10 mouse cellular contexts compared by ENCODE assay signal in the genomic region with DNA sequence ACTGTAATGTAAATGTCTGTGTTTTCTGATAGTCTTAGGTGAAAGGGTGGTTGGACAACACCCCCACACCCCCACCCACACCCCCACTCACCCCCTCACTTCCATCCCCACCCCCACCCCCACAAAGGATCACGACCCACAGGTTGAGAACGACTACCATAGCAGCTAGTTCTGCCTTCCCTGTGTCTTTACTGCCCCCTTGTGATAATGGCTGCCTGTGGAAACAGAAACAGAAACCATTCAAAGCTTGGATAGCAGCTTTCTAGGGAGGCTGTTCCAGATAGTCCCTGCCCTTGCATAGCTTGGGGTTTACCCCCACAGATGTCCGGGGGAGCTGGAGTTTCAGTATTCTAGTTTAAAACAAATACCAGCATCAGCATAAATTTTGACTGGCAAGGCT. TPM values are rescaled to one million over a fixed set of nuclear protein-coding genes. Genes with fewer than 3 reads are reported as not detected.
DNase-seq lines count a peak whose midpoint lies in the region; ATAC-seq lines count a peak whose summit lies in the region.
"Had no signal": no experiment of that assay in that cellular context is flagged by ENCODE, and none has a peak within 500 bp of the region (broad histone marks: within the 10 kb centered on the region; RNA-seq: fewer than 3 reads in every experiment).

No protein-coding gene starts in this region.

- H3K9ac ChIP-seq in heart, embryonic 12.5 days: no peak overlapping the region
- H3K9ac ChIP-seq: heart, embryonic 13.5 days; midbrain, embryonic 12.5 days had no signal

- no peaks in the 10 kb centered on the region for H3K36me3 ChIP-seq in heart, embryonic 12.5 days
- H3K36me3 ChIP-seq: heart, embryonic 13.5 days; midbrain, embryonic 12.5 days had no signal

- H3K27me3 ChIP-seq in heart, embryonic 12.5 days (replicated peaks): no peaks in the 10 kb centered on the region
- H3K27me3 ChIP-seq: heart, embryonic 13.5 days; midbrain, embryonic 12.5 days had no signal

- H3K4me1 ChIP-seq in heart, embryonic 12.5 days (replicated peaks): no peaks in the 10 kb centered on the region
- H3K4me1 ChIP-seq: heart, embryonic 13.5 days; midbrain, embryonic 12.5 days had no signal

- WGBS in heart, embryonic 12.5 days: 18% methylated on average over 3 of the region's 3 CpGs

- no peak overlapping the region for H3K27ac ChIP-seq in heart, embryonic 12.5 days (ENCODE audit: poor library complexity, severe bottlenecking)
- H3K27ac ChIP-seq: heart, embryonic 13.5 days; midbrain, embryonic 12.5 days had no signal

- no peak overlapping the region for H3K4me2 ChIP-seq in heart, embryonic 12.5 days
- H3K4me2 ChIP-seq: heart, embryonic 13.5 days; midbrain, embryonic 12.5 days had no signal

- H3K9me3 ChIP-seq in heart, embryonic 12.5 days (replicated peaks): no peaks in the 10 kb centered on the region
- H3K9me3 ChIP-seq: heart, embryonic 13.5 days; midbrain, embryonic 12.5 days had no signal

- peak; percentile 25 to 57 for DNase-seq in heart, adult 18-20 months
- DNase-seq in urinary bladder, postnatal 25 days (ENCODE audit: low spot score): peak; percentile 19
- DNase-seq in urinary bladder, adult 2 months (ENCODE audit: low spot score): no peak
- peak; percentile 83 to 84 for DNase-seq in cerebellum, postnatal 14 days
- peak; percentile 53 for DNase-seq in kidney, postnatal 10 days

- ATAC-seq in heart, embryonic 12.5 days (ENCODE audit: insufficient number of reproducible peaks, low FRiP score): no peak
- ATAC-seq in megakaryocyte, adult 5-6 weeks (ENCODE audit: poor library complexity, severe bottlenecking): peak; percentile 70
- ATAC-seq in erythroblast, adult 5-6 weeks (replicated peaks; ENCODE audit: low FRiP score, poor library complexity, severe bottlenecking): no peak

- no peak overlapping the region for H3K4me3 ChIP-seq in heart, embryonic 12.5 days
- H3K4me3 ChIP-seq: heart, embryonic 13.5 days; midbrain, embryonic 12.5 days had no signal

RNA-seq across cellular contexts. Expression of gene Myrfl, which starts 3.0 kb away (rescaled TPM):
- 1 to 10 TPM in 1 of 2 experiments, under 1 TPM in 1; 0.89 to 1.5 TPM for total RNA-seq in heart, adult 18-20 months (2021)
- 0.28 TPM in 2 replicates for polyA plus RNA-seq in heart, embryonic 12.5 days (2016; fragmentation: Nextera tagmentation; extraction: Ambion mirVana)
- not detected in 2 replicates for polyA plus RNA-seq in urinary bladder, adult 2 months (2012; rRNA removed)
- 0.09 TPM in 1 of 2 replicates, not detected in the other for total RNA-seq in megakaryocyte, adult 5-6 weeks (2015)
- not detected in 2 replicates for total RNA-seq in megakaryocyte, adult 5-6 weeks (2017)
- total RNA-seq in erythroblast, adult 5-6 weeks (2015; ENCODE audit: low replicate concordance): not detected in 2 replicates
- not detected in 2 replicates for total RNA-seq in erythroblast, adult 5-6 weeks (2017; ENCODE audit: low replicate concordance)

RNA-seq across cellular contexts. Expression of gene Rab3ip, which starts 56.8 kb away (rescaled TPM):
- 10 to 100 TPM; 89.8 to 92.3 TPM for total RNA-seq in heart, adult 18-20 months (2021)
- 62.3 and 65.7 TPM in 2 replicates for polyA plus RNA-seq in heart, embryonic 12.5 days (2016; fragmentation: Nextera tagmentation; extraction: Ambion mirVana)
- polyA plus RNA-seq in urinary bladder, adult 2 months (2012; rRNA removed): 53.3 and 53.4 TPM in 2 replicates
- total RNA-seq in megakaryocyte, adult 5-6 weeks (2015): 5.6 and 6.0 TPM in 2 replicates
- total RNA-seq in megakaryocyte, adult 5-6 weeks (2017): 8.2 and 14.5 TPM in 2 replicates
- total RNA-seq in erythroblast, adult 5-6 weeks (2015; ENCODE audit: low replicate concordance): 0.63 and 2.5 TPM in 2 replicates
- 1.8 and 3.7 TPM in 2 replicates for total RNA-seq in erythroblast, adult 5-6 weeks (2017; ENCODE audit: low replicate concordance)

Comparison
In these comparisons a context has a peak if more than half of its experiments do, and no peak if none do; other contexts are left out.
1. RNA of gene Rab3ip, which starts 56.8 kb away (total RNA-seq): 89.8 to 92.3 TPM in heart, adult 18-20 months; 5.6 to 14.5 TPM in megakaryocyte, adult 5-6 weeks and 0.63 to 3.7 TPM in erythroblast, adult 5-6 weeks; every median in the first group is over 4 times any median in the second.